Mouse (Mus musculus) layer of hippocampus, adult 9-11 months (tissue): ENCODE results near the gene Vps72.
A peak's percentile ranks its signal among the peaks of the same experiment; 100 is the strongest.
"Not testable (repeated sequence)": the region's sequence is repeated elsewhere in the genome, so short reads cannot be mapped to it uniquely, and the experiment has no call there.

Experiments used
- DNase-seq: peaks from one replicate; pipeline ENCODE4 v3.0.0; 2022

Vps72 gene

DNA sequence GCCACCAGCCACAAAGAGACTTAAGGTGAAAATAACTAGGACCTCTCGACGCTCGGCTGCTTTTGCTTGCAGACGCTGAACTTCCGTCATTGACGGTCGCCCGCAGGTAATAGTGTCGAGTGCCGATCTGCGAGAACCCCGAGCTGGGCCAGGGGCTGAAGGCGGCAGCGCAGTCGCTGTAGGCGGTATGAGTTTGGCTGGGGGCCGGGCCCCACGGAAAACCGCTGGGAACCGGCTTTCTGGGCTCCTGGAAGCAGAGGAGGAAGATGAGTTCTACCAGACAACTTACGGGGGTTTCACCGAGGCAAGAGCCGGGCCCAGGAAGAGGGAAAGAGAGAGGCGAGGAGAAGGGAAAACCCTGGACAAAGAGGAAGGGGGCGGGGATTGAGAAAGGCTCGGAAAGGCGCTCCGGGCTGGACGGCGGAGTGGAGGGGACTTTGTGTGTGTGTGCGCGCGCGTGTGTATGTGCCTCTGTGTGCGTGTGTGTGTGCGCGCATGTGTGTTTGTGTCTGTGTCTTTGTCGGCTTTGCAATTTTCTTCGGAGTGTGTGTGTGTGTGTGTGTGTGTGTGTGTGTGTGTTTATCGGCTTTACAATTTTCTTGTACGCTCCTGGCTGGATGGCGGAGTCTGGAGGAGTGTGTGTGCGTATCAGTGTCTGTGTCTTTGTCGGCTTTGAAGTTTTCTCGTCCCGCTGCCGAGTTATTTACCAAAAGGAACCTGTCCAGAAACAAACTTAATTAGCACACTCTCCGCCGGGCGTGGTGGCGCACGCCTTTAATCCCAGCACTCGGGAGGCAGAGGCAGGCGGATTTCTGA lies at the start of gene Vps72:
Gene Vps72, plus strand, starts transcription at position 112 of the 816 bp plus-strand sequence.
- peak; percentile 89 for DNase-seq

DNA sequence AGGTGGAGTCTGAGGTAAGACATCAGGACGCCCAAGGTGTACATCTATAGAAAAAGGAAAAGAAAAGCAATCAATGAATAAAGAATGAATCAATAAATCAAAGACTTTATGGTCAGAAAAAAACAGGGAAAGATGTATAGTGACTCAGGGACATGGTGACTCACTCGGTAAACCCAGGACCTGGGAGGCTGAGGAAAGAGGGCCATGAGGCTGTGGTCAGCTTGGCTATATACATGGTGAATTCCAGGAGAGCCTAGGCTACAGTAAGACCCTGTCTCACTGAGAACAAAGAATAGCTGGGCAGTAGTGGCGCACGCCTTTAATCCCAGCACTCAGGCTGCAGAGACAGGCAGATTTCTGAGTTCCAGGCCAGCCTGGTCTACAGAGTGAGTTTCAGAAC lies 47.1 kb upstream of the Vps72 start:
- DNase-seq: no peak

GRCm38 (mm10) chr3:95065553-95065952 lies 45.3 kb upstream of the Vps72 start:
- DNase-seq: no peak

DNA sequence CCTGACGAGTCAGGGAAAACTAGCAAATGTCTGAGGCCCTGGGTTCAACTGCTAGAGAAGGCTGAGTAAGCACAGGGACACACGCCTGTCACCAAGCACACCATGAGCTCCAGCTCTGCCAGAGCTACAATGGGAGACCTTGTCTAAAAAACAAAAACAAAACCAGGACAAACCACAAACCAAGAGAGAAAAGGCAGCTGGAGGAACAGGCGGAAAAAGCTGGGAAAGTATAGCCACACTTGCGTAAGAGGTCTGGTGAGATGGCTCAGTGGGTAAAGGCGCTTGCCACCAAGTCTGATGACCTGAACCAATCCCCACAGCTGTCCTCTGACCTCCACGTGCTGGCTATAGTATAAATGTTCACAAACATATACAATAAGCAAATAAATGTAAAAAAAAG lies 44.7 kb upstream of the Vps72 start:
- no peak for DNase-seq

DNA sequence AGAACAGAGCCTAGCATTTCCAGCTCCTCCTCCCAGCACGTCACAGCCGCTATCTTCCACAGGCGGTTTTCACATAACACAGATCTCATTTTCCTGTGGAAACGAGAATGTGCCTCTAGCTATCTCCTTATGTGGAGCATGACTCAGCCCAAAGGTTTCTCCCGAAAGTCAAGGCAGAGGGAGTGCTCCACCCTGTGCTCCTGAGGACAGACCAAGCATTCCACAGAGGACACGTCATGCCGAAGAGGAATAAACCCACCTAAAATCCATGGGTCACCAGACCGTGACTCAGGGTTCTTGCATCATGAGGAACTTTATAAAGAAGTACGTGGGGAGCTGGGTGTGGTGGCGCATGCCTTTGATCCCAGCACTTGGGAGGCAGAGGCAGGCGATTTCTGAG lies 44.3 kb upstream of the Vps72 start:
- DNase-seq: no peak

- no peak for DNase-seq
Observed at GRCm38 (mm10) chr3:95071606-95072005, 39.2 kb upstream of the Vps72 start.

DNA sequence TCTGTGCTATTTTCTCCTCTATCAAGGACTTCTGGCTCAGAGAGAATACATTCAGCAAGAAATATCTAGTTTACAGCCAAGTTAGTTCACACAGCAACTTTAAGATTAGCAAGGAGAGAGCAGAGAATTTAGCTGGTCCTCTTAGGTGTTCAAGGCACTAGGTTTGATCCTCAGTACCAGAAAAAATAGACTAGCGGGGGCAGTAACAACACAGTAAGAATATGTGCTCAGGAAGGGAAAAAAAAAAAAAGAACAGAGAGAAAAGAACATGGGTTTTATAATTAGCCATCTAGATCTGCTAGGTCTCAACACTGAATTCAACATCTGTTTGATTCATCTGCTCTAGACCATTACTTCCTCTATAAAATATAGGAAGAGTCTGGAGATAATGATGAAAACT lies 22.8 kb upstream of the Vps72 start:
- DNase-seq: no peak

DNA sequence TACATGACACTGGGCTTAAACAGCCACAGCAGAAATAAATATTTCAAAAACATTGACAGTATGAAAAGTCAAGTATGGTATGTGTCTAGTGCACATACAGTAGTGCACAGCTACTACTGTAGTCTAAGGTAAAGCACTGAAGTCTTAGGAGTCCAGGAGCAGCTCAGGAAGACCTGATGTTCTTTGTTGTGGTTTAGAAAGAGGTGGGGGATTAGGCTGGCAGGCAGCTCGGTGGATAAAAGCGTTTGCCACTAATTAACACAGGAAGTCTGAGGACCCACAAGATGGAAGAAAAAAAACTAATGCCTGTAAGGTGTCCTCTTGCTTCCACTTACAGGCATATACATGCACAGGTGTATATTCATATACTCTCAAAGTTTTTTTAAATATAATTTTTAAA lies 10.0 kb upstream of the Vps72 start:
- no peak for DNase-seq

GRCm38 (mm10) chr3:95105121-95105520 lies 5.7 kb upstream of the Vps72 start:
- DNase-seq: peak; percentile 75

DNA sequence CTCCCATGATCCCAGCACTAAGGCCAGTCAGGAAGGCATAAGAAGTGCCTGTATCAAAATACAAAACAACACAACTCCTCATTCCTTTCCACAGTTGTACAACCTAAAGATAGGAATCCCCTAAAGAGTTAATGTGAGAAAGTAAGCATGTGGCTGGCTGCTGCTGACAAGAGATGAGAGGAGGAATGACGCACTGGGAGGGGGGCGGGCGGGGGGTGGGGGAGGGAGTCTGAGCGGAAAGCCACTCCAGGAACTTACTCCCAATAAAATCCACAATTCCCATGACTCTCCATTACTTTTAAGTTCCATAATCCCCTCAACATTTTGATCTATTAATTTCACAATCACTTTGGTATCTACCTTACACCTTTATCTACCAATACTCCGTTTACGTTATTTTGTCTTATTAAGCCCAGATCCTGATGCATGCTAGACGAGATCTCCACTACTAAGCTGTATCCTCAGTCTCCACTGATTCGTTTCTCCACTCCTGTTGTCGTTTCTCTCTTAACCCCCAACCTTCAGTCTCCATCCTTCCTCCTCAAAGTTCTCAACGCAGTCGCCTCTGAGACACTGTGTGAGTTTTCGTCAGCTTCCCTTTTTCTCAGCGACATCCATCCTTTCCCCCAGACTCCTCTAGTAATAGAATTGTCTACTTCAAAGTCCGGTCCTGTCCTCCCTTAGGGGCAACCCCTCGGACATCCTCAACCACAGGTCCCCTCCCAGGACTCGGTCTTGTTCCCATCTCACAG lies 5.1 kb upstream of the Vps72 start:
- no peak for DNase-seq

DNA sequence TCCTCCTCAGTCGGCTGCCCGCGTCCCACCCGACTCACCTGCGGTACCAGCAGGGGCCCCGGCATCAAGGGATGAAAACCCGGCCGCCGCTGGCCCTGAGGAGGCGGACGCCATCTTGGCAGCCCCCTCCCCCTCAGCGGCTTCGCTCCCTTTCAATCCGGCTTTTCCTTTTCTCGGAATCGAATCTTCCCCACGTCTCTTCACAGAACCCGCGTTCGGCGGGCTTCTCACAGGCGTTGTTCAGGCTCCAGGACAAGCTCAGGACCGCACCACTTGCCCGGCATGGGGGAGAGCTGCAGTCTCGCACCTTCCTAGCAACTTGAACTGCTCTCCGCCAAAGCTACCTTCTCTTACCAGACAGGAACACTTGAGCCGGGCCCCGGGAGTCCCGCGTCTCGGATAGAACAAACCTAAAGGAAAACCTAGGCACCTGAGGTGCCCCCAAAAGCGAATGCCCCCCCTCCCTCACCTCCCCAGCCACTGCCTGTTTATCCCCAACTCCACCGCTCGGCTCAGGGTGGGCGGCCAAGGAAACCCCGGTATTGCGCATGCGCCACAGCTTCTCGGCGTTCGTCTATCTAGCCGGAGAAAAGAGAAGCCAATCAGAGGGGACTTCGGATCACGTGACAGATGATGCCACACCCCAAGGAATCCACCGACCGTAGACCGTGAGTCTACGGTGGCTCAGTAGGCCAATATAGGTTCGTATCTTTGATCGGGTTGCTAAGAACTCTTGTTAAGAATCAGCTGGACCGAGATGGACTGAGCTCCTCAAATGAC lies 4.3 kb upstream of the Vps72 start, which contains the start of gene Pip5k1a:
Gene Pip5k1a, minus strand, starts transcription at position 593 of the 780 bp plus-strand sequence.
- DNase-seq: peak; percentile 97

GRCm38 (mm10) chr3:95107308-95107707 lies 3.5 kb upstream of the Vps72 start:
- DNase-seq: not testable (repeated sequence)

GRCm38 (mm10) chr3:95107898-95108297 lies 2.9 kb upstream of the Vps72 start:
- no peak for DNase-seq

DNA sequence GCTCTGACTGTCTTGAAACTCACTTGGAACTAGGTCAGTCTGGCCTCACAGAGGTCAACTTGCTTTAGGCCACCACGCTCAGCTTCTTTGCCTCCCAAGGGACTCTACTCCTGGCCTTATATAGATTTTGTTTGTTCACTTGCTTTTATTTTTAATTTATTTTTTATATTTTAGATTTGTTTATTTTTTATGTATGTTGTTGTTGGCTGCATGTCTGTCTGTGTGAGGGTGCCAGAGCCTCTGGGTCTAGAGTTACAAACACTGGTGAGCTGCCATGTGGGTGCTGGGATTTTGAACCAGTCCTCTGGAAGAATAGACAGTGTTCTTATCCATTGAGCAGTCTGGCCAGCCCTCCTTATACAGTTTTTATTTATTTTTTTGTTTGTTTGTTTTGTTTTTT lies 1.9 kb downstream of the Vps72 start:
- DNase-seq: no peak

GRCm38 (mm10) chr3:95117751-95118150 lies 6.9 kb downstream of the Vps72 start:
- no peak for DNase-seq

DNA sequence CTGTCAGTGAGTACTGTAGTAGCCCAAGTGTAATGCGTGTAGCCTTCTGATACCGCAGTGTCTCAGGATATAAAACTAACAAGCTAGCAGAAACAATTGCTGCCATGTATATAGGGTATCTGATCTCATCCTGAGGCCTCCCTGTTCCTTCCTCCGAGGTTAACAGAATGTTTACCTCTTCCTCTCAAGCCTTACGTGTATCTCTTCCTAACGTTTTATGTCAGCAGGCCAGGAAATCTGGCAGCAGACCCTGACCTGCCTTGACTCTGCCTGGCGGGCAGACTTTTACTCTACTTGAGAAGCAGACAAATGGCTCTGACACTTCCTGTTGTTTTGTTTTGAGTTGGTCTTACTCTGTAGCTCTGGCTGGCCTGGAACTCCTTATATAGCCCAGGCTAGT lies 10.8 kb downstream of the Vps72 start:
- DNase-seq: no peak

DNA sequence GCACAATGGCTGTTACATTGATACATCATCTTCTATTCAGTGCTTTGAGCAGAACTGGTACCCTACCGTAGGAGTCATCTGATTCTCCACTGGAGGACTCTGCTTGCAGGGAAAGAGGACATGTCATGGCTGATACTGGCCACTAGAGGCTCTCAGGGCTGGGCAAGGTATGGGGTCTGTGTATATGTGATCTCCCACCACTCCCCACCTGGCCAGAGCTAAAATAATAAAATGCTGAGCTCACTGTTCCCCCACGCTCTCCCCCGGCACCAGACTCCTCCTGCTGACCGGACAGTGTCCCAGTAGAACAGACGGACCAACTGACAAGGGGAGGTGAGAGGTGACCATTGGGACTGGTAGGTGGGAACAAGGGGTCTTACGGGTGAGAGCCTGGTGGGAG lies 13.4 kb downstream of the Vps72 start, which contains the start of gene Tmod4:
Gene Tmod4, plus strand, starts transcription at position 231 of the 400 bp plus-strand sequence.
- DNase-seq: no peak

GRCm38 (mm10) chr3:95124972-95125371 lies 14.2 kb downstream of the Vps72 start:
- DNase-seq: no peak

DNA sequence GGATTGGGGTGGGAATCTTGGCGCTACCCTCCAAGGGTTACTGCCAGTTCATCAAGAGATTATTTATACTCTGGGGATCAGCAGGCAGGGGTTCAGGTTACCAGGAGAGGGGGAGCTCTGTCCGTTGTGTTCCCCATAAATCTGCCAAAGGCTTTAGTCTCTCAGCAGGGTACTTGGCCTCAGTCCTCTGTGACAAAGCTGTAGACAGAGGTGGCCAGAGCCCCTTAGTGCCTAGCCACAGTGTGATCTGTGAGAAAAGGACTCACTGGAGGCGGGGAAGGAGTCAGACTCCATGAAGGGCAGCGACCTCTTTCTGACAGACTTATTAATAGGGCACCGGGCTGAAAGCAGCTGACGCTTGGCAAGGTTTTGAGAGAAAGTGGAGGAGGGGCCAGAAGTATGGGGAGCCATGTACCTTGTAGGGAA lies 18.4 kb downstream of the Vps72 start:
- no peak for DNase-seq

DNA sequence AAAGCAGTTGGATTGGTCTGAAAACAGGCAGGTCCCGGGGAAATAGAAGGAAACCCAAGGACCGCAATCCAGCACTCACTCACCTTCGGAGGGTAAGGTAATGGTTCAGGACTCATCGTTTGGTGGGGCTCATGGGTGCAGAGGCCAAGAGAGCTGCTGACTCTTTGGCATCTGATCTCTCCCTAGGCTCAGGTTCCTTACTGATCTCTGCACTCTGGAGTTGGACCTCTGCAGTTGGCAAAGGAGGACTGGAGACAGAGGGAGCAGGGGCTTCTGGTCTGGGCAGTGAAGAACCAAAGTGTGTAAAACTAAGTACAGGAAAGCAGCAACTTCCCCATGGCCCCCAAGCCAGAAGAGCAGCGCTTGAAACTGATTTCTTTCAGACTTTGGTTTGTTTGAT lies 19.3 kb downstream of the Vps72 start:
- DNase-seq: no peak

GRCm38 (mm10) chr3:95132389-95132788 lies 21.6 kb downstream of the Vps72 start:
- DNase-seq: not testable (repeated sequence)

DNA sequence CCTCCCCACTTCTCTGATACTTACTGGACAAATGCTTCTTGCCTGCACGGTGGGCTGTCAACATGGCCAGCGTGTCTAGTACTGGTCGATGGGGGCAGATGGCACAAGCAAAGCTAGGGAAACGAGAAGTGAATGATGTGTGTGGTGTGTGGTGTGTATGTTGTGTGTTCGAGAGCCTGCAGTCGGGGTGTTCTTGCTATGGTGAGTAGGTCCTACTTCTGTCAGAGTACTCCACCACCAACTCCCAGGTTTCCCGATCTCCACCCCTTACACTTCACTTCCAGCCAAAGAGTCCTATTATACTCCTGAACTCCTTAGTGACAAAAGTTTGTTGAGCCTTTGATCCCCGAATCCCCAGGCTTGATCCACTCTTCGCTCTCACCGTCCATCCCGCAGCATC lies 22.4 kb downstream of the Vps72 start:
- DNase-seq: no peak

GRCm38 (mm10) chr3:95133680-95134101 lies 22.9 kb downstream of the Vps72 start, which contains the start of the genes Scnm1 and Lysmd1:
Gene Scnm1 (minus strand): TSS chr3:95134011.
Gene Lysmd1 (plus strand): TSS chr3:95134088.
- DNase-seq: peak; percentile 97
